Mouse (Mus musculus): ENCODE results near the gene Tprkb. TPM values are rescaled to one million over a fixed set of nuclear protein-coding genes. Genes with fewer than 3 reads are reported as not detected.
A peak's percentile ranks its signal among the peaks of the same experiment; 100 is the strongest.
"Not testable (repeated sequence)": the region's sequence is repeated elsewhere in the genome, so short reads cannot be mapped to it uniquely, and the experiment has no call there.

The Tprkb gene
- polyA plus RNA-seq, 1 experiment from 2014 or later, result 49.5 TPM

GRCm38 (mm10) chr6:85895061-85895648, 16.5 kb upstream of the Tprkb start:
- ATAC-seq (replicated peaks); H3K9ac ChIP-seq; H3K4me3 ChIP-seq; H3K27ac ChIP-seq; H3K4me2 ChIP-seq; H3K27me3 ChIP-seq (replicated peaks); H3K9me3 ChIP-seq; H3K4me1 ChIP-seq; H3K36me3 ChIP-seq (replicated peaks): not testable (repeated sequence)
- WGBS, result 72% methylated on average over 25 of the region's 25 CpGs

GRCm38 (mm10) chr6:85898596-85899475, 12.8 kb upstream of the Tprkb start:
- not testable (repeated sequence) for H3K27me3 ChIP-seq (replicated peaks); H3K4me2 ChIP-seq; H3K4me1 ChIP-seq; H3K9ac ChIP-seq; H3K27ac ChIP-seq; H3K9me3 ChIP-seq; ATAC-seq (replicated peaks); H3K36me3 ChIP-seq (replicated peaks); H3K4me3 ChIP-seq
- WGBS, result 72% methylated on average over 7 of the region's 8 CpGs

- WGBS, result 93% methylated on average over 2 of the region's 2 CpGs
- Histone ChIP-seq H3K36me3 (replicated peaks) (no peaks in the 10 kb centered on the region), H3K9me3 (no peaks in the 10 kb centered on the region)
Measured at GRCm38 (mm10) chr6:85902303-85902702, 9.4 kb upstream of the Tprkb start.

GRCm38 (mm10) chr6:85904642-85905061, 7.0 kb upstream of the Tprkb start, which contains the start of gene Nat8f4:
TSS of gene Nat8f4 (minus strand) at chr6:85904884.
- WGBS, result 12% methylated on average over 20 of the region's 20 CpGs
- not testable (repeated sequence) for H3K27ac ChIP-seq, H3K9ac ChIP-seq

More at GRCm38 (mm10) chr6:85902303-85902702, 9.4 kb upstream of the Tprkb start:
- 0 out of 2 replicates have a peak, but pooled peaks cover 3% of the 10 kb centered on the region for H3K4me1 ChIP-seq
- no peak overlapping the region for H3K4me3 ChIP-seq
- H3K4me2 ChIP-seq, result no peak overlapping the region
- no peaks in the 10 kb centered on the region for H3K27me3 ChIP-seq (replicated peaks)
- no peak for ATAC-seq (replicated peaks)
- no peak overlapping the region for H3K9ac ChIP-seq
- H3K27ac ChIP-seq, result no peak overlapping the region

GRCm38 (mm10) chr6:85906911-85907351, 4.7 kb upstream of the Tprkb start:
- not testable (repeated sequence) for H3K4me2 ChIP-seq; H3K27me3 ChIP-seq (replicated peaks); H3K9ac ChIP-seq; H3K9me3 ChIP-seq; H3K27ac ChIP-seq; H3K36me3 ChIP-seq (replicated peaks); H3K4me3 ChIP-seq; H3K4me1 ChIP-seq
- peak; percentile 48; the same call in 1 of the 2 replicates for ATAC-seq (replicated peaks)
- 57% methylated on average over 2 of the region's 2 CpGs for WGBS

More at GRCm38 (mm10) chr6:85904642-85905061, 7.0 kb upstream of the Tprkb start, which contains the start of gene Nat8f4:
- Histone ChIP-seq H3K4me3 (peak within 1 kb of the TSS; percentile 39), H3K4me2 (peak within 1 kb of the TSS; percentile 46)
- H3K4me1 ChIP-seq; H3K9me3 ChIP-seq; H3K36me3 ChIP-seq (replicated peaks); H3K27me3 ChIP-seq (replicated peaks): not testable (repeated sequence)
- ATAC-seq (replicated peaks), result peak; percentile 84

- 66% methylated on average over 3 of the region's 3 CpGs for WGBS
- Histone ChIP-seq H3K36me3 (replicated peaks) (no peaks in the 10 kb centered on the region), H3K4me2 (no peak overlapping the region), H3K9me3 (no peaks in the 10 kb centered on the region), H3K27me3 (replicated peaks) (no peaks in the 10 kb centered on the region), H3K9ac (no peak overlapping the region), H3K4me1 (0 out of 2 replicates have a peak, but pooled peaks cover 3% of the 10 kb centered on the region), H3K4me3 (no peak overlapping the region), H3K27ac (no peak overlapping the region)
- ATAC-seq (replicated peaks), result no peak
Measured at GRCm38 (mm10) chr6:85908341-85908740, 3.3 kb upstream of the Tprkb start.

GRCm38 (mm10) chr6:85909704-85910103, 2.0 kb upstream of the Tprkb start:
- ATAC-seq (replicated peaks), result no peak
- Histone ChIP-seq H3K27ac (no peak overlapping the region), H3K4me3 (no peak overlapping the region), H3K27me3 (replicated peaks) (no peaks in the 10 kb centered on the region), H3K36me3 (replicated peaks) (no peaks in the 10 kb centered on the region), H3K4me1 (peaks cover 6% of the 10 kb centered on the region), H3K9ac (no peak overlapping the region), H3K9me3 (no peaks in the 10 kb centered on the region), H3K4me2 (no peak overlapping the region)
- 97% methylated on average over 1 of the region's 1 CpGs for WGBS

GRCm38 (mm10) chr6:85915141-85915538, 3.5 kb downstream of the Tprkb start:
- 3% methylated on average over 11 of the region's 11 CpGs for WGBS
- Histone ChIP-seq H3K4me3 (peak overlapping the region; percentile 57), H3K27me3 (replicated peaks) (no peaks in the 10 kb centered on the region), H3K9ac (peak overlapping the region; percentile 76), H3K4me1 (peaks cover 17% of the 10 kb centered on the region), H3K4me2 (peak overlapping the region; percentile 63), H3K36me3 (replicated peaks) (no peaks in the 10 kb centered on the region), H3K27ac (peak overlapping the region; percentile 89), H3K9me3 (no peaks in the 10 kb centered on the region)
- peak; percentile 32; the same call in 1 of the 2 replicates for ATAC-seq (replicated peaks)

GRCm38 (mm10) chr6:85915539-85916513, 4.2 kb downstream of the Tprkb start, which contains the start of gene Nat8f1:
TSS of gene Nat8f1 (minus strand) at chr6:85915687.
- Histone ChIP-seq H3K4me2 (peak within 1 kb of the TSS; percentile 63), H3K27ac (peak within 1 kb of the TSS; percentile 89), H3K4me1 (peaks cover 17% of the 10 kb centered on the region), H3K4me3 (peak within 1 kb of the TSS; percentile 57), H3K9ac (peak within 1 kb of the TSS; percentile 76)
- H3K36me3 ChIP-seq (replicated peaks); H3K27me3 ChIP-seq (replicated peaks); H3K9me3 ChIP-seq: not testable (repeated sequence)
- peak; percentile 95 for ATAC-seq (replicated peaks)
- WGBS, result under 1% methylated on average over 60 of the region's 61 CpGs

- 81% methylated on average over 6 of the region's 6 CpGs for WGBS
- no peak for ATAC-seq (replicated peaks)
Measured at GRCm38 (mm10) chr6:85916596-85916995, 4.9 kb downstream of the Tprkb start.

GRCm38 (mm10) chr6:85918341-85918740, 6.7 kb downstream of the Tprkb start:
- peaks cover 17% of the 10 kb centered on the region for H3K4me1 ChIP-seq
- not testable (repeated sequence) for H3K9ac ChIP-seq; H3K27me3 ChIP-seq (replicated peaks); H3K4me2 ChIP-seq; H3K27ac ChIP-seq; H3K9me3 ChIP-seq; H3K4me3 ChIP-seq; ATAC-seq (replicated peaks)
- 95% methylated on average over 3 of the region's 3 CpGs for WGBS
- H3K36me3 ChIP-seq (replicated peaks), result peaks cover 11% of the 10 kb centered on the region; the same call in 1 of the 2 replicates

More at GRCm38 (mm10) chr6:85916596-85916995, 4.9 kb downstream of the Tprkb start:
- H3K27me3 ChIP-seq (replicated peaks), result no peaks in the 10 kb centered on the region
- peak overlapping the region; percentile 63 for H3K4me2 ChIP-seq
- 0 out of 2 replicates have a peak, but pooled peaks cover 3% of the 10 kb centered on the region for H3K36me3 ChIP-seq (replicated peaks)
- H3K4me3 ChIP-seq, result peak overlapping the region; percentile 57
- H3K4me1 ChIP-seq, result peaks cover 17% of the 10 kb centered on the region
- H3K9me3 ChIP-seq, result no peaks in the 10 kb centered on the region
- peak overlapping the region; percentile 89 for H3K27ac ChIP-seq
- peak overlapping the region; percentile 76 for H3K9ac ChIP-seq

Data from midbrain, embryonic 15.5 days (tissue).